Mouse (Mus musculus): Measurements from ENCODE around the gene Shmt2. TPM values are rescaled to one million over a fixed set of nuclear protein-coding genes. Genes with fewer than 3 reads are reported as not detected.

Shmt2 gene
- polyA plus RNA-seq, 1 experiment from 2014 or later = 71.7 TPM

GRCm38 (mm10) chr10:127499516-127499915 is 22.7 kb downstream of the Shmt2 start:
- no peak overlapping the region for H3K4me2 ChIP-seq (ENCODE audit: low read length)
- WGBS = 84% methylated on average over 5 of the region's 5 CpGs
- no peaks in the 10 kb centered on the region for H3K4me1 ChIP-seq (ENCODE audit: control insufficient read depth in 2 of 2, insufficient read depth in 2 of 2, low read length in 2 of 2)
- H3K27ac ChIP-seq (replicated peaks in 1 of 2; ENCODE audit: control insufficient read depth in 1 of 2, insufficient read depth in 1 of 2, low read depth in 2 of 2, low read length in 2 of 2) = no peak overlapping the region
- no peaks in the 10 kb centered on the region for H3K27me3 ChIP-seq (ENCODE audit: control insufficient read depth, insufficient read depth, low read length)
- H3K9ac ChIP-seq (ENCODE audit: low read length) = no peak overlapping the region
- no peaks in the 10 kb centered on the region for H3K9me3 ChIP-seq (ENCODE audit: control insufficient read depth, low read length)
- peaks cover 70% of the 10 kb centered on the region for H3K36me3 ChIP-seq (ENCODE audit: control insufficient read depth, insufficient read depth, low read length)
- no peak for ATAC-seq (ENCODE audit: insufficient number of reproducible peaks, insufficient read depth, low FRiP score, low read depth)
- H3K4me3 ChIP-seq (ENCODE audit: control insufficient read depth in 1 of 2, insufficient read depth in 1 of 2, low read depth in 1 of 2, low read length in 2 of 2) = no peak overlapping the region

- no peak overlapping the region for H3K9ac ChIP-seq (ENCODE audit: low read length)
- H3K4me3 ChIP-seq (ENCODE audit: control insufficient read depth in 1 of 2, insufficient read depth in 1 of 2, low read depth in 1 of 2, low read length in 2 of 2) = no peak overlapping the region
- H3K4me1 ChIP-seq (ENCODE audit: control insufficient read depth in 2 of 2, insufficient read depth in 2 of 2, low read length in 2 of 2) = no peaks in the 10 kb centered on the region
- H3K4me2 ChIP-seq (ENCODE audit: low read length) = no peak overlapping the region
- H3K36me3 ChIP-seq (ENCODE audit: control insufficient read depth, insufficient read depth, low read length) = peaks cover 96% of the 10 kb centered on the region
- no peaks in the 10 kb centered on the region for H3K9me3 ChIP-seq (ENCODE audit: control insufficient read depth, low read length)
- H3K27ac ChIP-seq (replicated peaks in 1 of 2; ENCODE audit: control insufficient read depth in 1 of 2, insufficient read depth in 1 of 2, low read depth in 2 of 2, low read length in 2 of 2) = no peak overlapping the region
- H3K27me3 ChIP-seq (ENCODE audit: control insufficient read depth, insufficient read depth, low read length) = no peaks in the 10 kb centered on the region
- no peak for ATAC-seq (ENCODE audit: insufficient number of reproducible peaks, insufficient read depth, low FRiP score, low read depth)
- 95% methylated on average over 3 of the region's 3 CpGs for WGBS
Measured at GRCm38 (mm10) chr10:127496156-127496555, 26.1 kb downstream of the Shmt2 start.

- WGBS = 72% methylated on average over 3 of the region's 3 CpGs
- Histone ChIP-seq H3K4me2 (ENCODE audit: low read length) (no peak overlapping the region), H3K9me3 (ENCODE audit: control insufficient read depth, low read length) (no peaks in the 10 kb centered on the region), H3K27me3 (ENCODE audit: control insufficient read depth, insufficient read depth, low read length) (no peaks in the 10 kb centered on the region), H3K27ac (replicated peaks in 1 of 2; ENCODE audit: control insufficient read depth in 1 of 2, insufficient read depth in 1 of 2, low read depth in 2 of 2, low read length in 2 of 2) (no peak overlapping the region), H3K4me1 (ENCODE audit: control insufficient read depth in 2 of 2, insufficient read depth in 2 of 2, low read length in 2 of 2) (no peaks in the 10 kb centered on the region), H3K4me3 (ENCODE audit: control insufficient read depth in 1 of 2, insufficient read depth in 1 of 2, low read depth in 1 of 2, low read length in 2 of 2) (no peak overlapping the region), H3K9ac (ENCODE audit: low read length) (no peak overlapping the region), H3K36me3 (ENCODE audit: control insufficient read depth, insufficient read depth, low read length) (peaks cover 99% of the 10 kb centered on the region)
- no peak for ATAC-seq (ENCODE audit: insufficient number of reproducible peaks, insufficient read depth, low FRiP score, low read depth)
Measured at GRCm38 (mm10) chr10:127492118-127492517, 30.1 kb downstream of the Shmt2 start.

- no peak for ATAC-seq (ENCODE audit: insufficient number of reproducible peaks, insufficient read depth, low FRiP score, low read depth)
- Histone ChIP-seq H3K27me3 (ENCODE audit: control insufficient read depth, insufficient read depth, low read length) (no peaks in the 10 kb centered on the region), H3K9ac (ENCODE audit: low read length) (no peak overlapping the region), H3K36me3 (ENCODE audit: control insufficient read depth, insufficient read depth, low read length) (peaks cover 97% of the 10 kb centered on the region), H3K4me3 (ENCODE audit: control insufficient read depth in 1 of 2, insufficient read depth in 1 of 2, low read depth in 1 of 2, low read length in 2 of 2) (no peak overlapping the region), H3K4me1 (ENCODE audit: control insufficient read depth in 2 of 2, insufficient read depth in 2 of 2, low read length in 2 of 2) (no peaks in the 10 kb centered on the region), H3K27ac (replicated peaks in 1 of 2; ENCODE audit: control insufficient read depth in 1 of 2, insufficient read depth in 1 of 2, low read depth in 2 of 2, low read length in 2 of 2) (no peak overlapping the region), H3K4me2 (ENCODE audit: low read length) (no peak overlapping the region), H3K9me3 (ENCODE audit: control insufficient read depth, low read length) (no peaks in the 10 kb centered on the region)
- WGBS = 84% methylated on average over 8 of the region's 8 CpGs
Measured at GRCm38 (mm10) chr10:127491128-127491512, 31.1 kb downstream of the Shmt2 start.

DNA sequence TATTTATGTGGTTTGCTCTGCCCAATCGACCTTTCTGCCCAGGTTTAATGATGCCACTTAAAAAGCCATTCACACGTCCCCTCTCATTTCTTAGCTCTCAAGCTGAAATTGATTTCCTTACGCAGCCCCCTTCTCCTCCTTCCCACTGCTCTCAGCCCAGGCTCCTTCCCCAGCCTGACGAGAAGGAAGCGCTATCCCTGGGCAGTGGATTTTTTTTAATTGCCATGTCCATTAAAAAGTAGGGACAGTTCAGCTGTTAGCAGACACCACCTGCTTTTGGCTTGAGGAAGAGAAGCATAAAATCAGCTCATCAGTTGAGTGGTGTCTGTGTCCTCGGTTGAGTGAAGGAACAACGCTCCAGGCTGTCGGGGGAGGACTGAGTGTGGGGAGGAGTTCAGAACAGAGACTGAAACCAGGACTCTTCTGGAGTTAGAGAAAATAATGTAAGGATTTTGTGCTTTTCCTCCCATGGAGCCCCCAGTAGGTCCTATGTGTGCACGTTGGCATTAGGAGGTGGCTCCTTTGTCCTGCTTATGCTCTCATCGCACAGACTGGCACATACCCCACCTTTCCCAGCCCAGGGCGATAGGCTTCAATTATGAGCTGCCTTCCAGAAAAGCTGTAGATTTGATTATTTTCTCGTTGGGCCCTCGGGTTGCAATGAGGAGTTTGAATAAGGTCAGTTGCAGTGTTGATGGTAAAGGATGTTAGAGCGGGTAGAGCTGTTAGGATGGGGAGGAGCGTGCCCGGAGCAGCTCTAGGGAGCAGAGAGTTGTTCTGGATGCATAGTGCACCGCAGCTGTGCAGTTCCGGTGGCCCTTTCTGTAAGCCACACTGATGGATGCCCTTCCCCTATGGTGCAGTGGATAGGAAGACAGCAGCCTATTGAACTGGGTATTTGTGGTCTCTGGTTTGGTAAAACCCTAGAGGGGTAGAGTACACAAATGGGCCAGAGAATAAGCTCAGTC is 31.8 kb downstream of the Shmt2 start:
- H3K27ac ChIP-seq (replicated peaks in 1 of 2; ENCODE audit: control insufficient read depth in 1 of 2, insufficient read depth in 1 of 2, low read depth in 2 of 2, low read length in 2 of 2) = no peak overlapping the region
- H3K4me1 ChIP-seq (ENCODE audit: control insufficient read depth in 2 of 2, insufficient read depth in 2 of 2, low read length in 2 of 2) = no peaks in the 10 kb centered on the region
- H3K9ac ChIP-seq (ENCODE audit: low read length) = no peak overlapping the region
- no peak overlapping the region for H3K4me2 ChIP-seq (ENCODE audit: low read length)
- H3K27me3 ChIP-seq (ENCODE audit: control insufficient read depth, insufficient read depth, low read length) = no peaks in the 10 kb centered on the region
- ATAC-seq (ENCODE audit: insufficient number of reproducible peaks, insufficient read depth, low FRiP score, low read depth) = no peak
- peaks cover 97% of the 10 kb centered on the region for H3K36me3 ChIP-seq (ENCODE audit: control insufficient read depth, insufficient read depth, low read length)
- WGBS = 91% methylated on average over 18 of the region's 18 CpGs
- H3K9me3 ChIP-seq (ENCODE audit: control insufficient read depth, low read length) = no peaks in the 10 kb centered on the region
- H3K4me3 ChIP-seq (ENCODE audit: control insufficient read depth in 1 of 2, insufficient read depth in 1 of 2, low read depth in 1 of 2, low read length in 2 of 2) = no peak overlapping the region

DNA sequence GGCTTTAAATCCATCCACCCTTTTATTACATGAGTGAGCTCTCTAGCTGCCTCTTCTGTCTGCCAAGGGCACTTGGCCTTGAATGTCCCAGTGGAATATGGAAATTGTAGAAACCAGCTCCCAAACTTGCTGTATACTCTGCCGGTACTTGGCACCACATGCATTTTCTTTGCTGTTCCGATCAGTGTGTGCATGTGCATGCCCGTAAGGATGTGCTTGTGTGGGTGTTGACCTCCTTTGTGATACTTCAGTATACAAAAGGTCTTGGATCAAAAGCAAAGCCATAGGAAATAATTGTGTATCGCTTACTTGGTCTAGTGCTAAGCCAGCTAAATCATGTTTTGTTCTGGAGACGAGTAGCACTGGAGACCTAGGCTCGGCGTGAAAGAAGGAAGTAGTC is 33.4 kb downstream of the Shmt2 start:
- WGBS = 86% methylated on average over 7 of the region's 7 CpGs
- no peak overlapping the region for H3K4me2 ChIP-seq (ENCODE audit: low read length)
- no peak overlapping the region for H3K4me3 ChIP-seq (ENCODE audit: control insufficient read depth in 1 of 2, insufficient read depth in 1 of 2, low read depth in 1 of 2, low read length in 2 of 2)
- H3K9ac ChIP-seq (ENCODE audit: low read length) = no peak overlapping the region
- ATAC-seq (ENCODE audit: insufficient number of reproducible peaks, insufficient read depth, low FRiP score, low read depth) = no peak
- no peaks in the 10 kb centered on the region for H3K4me1 ChIP-seq (ENCODE audit: control insufficient read depth in 2 of 2, insufficient read depth in 2 of 2, low read length in 2 of 2)
- H3K27me3 ChIP-seq (ENCODE audit: control insufficient read depth, insufficient read depth, low read length) = no peaks in the 10 kb centered on the region
- H3K27ac ChIP-seq (replicated peaks in 1 of 2; ENCODE audit: control insufficient read depth in 1 of 2, insufficient read depth in 1 of 2, low read depth in 2 of 2, low read length in 2 of 2) = no peak overlapping the region
- H3K36me3 ChIP-seq (ENCODE audit: control insufficient read depth, insufficient read depth, low read length) = peaks cover 97% of the 10 kb centered on the region
- H3K9me3 ChIP-seq (ENCODE audit: control insufficient read depth, low read length) = no peaks in the 10 kb centered on the region

DNA sequence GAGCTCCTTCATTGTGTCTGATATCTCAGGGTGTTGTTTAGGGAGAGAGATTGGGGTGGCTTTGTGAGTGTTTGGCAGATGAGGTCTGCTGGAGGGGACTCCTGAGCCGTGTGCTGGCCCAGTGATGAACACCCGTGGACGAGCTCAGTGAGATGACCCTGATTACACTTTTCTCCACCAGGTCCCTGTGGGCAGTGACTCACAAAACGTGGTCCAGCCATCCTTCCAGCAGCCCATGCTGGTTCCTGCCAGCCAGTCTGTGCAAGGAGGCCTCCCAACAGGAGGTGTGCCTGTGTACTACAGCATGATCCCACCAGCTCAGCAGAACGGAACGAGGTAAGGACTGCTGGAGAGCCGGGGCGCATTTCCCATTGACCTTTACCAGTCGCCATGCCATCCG is 37.0 kb downstream of the Shmt2 start:
- no peaks in the 10 kb centered on the region for H3K4me1 ChIP-seq (ENCODE audit: control insufficient read depth in 2 of 2, insufficient read depth in 2 of 2, low read length in 2 of 2)
- H3K27ac ChIP-seq (replicated peaks in 1 of 2; ENCODE audit: control insufficient read depth in 1 of 2, insufficient read depth in 1 of 2, low read depth in 2 of 2, low read length in 2 of 2) = no peak overlapping the region; a peak in 1 of 4 replicates
- no peak overlapping the region for H3K4me3 ChIP-seq (ENCODE audit: control insufficient read depth in 1 of 2, insufficient read depth in 1 of 2, low read depth in 1 of 2, low read length in 2 of 2)
- H3K9ac ChIP-seq (ENCODE audit: low read length) = no peak overlapping the region
- peaks cover 94% of the 10 kb centered on the region for H3K36me3 ChIP-seq (ENCODE audit: control insufficient read depth, insufficient read depth, low read length)
- WGBS = 79% methylated on average over 10 of the region's 10 CpGs
- no peaks in the 10 kb centered on the region for H3K27me3 ChIP-seq (ENCODE audit: control insufficient read depth, insufficient read depth, low read length)
- ATAC-seq (ENCODE audit: insufficient number of reproducible peaks, insufficient read depth, low FRiP score, low read depth) = no peak
- H3K9me3 ChIP-seq (ENCODE audit: control insufficient read depth, low read length) = no peaks in the 10 kb centered on the region
- H3K4me2 ChIP-seq (ENCODE audit: low read length) = no peak overlapping the region
